Mouse (Mus musculus) hematopoietic stem cell, adult 5-6 weeks (primary cell): ENCODE measurements around the gene Tango6. TPM values are rescaled to one million over a fixed set of nuclear protein-coding genes. Genes with fewer than 3 reads are reported as not detected.

Experiments
- ATAC-seq, 2 experiments: fragments of 125-278 bp in 1 of 2; replicated peaks in 1 of 2; 2 replicates each; pipeline ENCODE4 v1.8.0; 2016 to 2017; ENCODE audit warnings: inconsistent platforms in 2 of 2, mild to moderate bottlenecking in 2 of 2, moderate number of reproducible peaks in 2 of 2, low read depth in 1 of 2, moderate TSS enrichment in 1 of 2; ENCODE audit not compliant: low FRiP score in 2 of 2, poor library complexity in 2 of 2, severe bottlenecking in 2 of 2, insufficient read depth in 1 of 2, low TSS enrichment in 1 of 2
- total RNA-seq: library from RNA; stranded (forward); fragments of 172-1452, 232-1000 nt; gene quantifications from 2 replicates; pipeline ENCODE4 v1.2.3, GENCODE M21; 2017

The Tango6 gene
- total RNA-seq, 1 experiment from 2014 or later, result 6.2 TPM

- ATAC-seq, result no peak
These were observed 1.5 kb downstream of the Tango6 start for GRCm38 (mm10) chr8:106684387-106684786.

- peak; percentile 33 to 46; a peak in 2 of 4 replicates for ATAC-seq
These were observed 4.6 kb downstream of the Tango6 start for GRCm38 (mm10) chr8:106687479-106687878.

GRCm38 (mm10) chr8:106697748-106698248 is 14.9 kb downstream of the Tango6 start:
- no peak for ATAC-seq

- 0 out of 4 replicates have a peak, but pooled peaks of 1 of the 2 experiments have one; percentile 34 for ATAC-seq
These were observed 16.7 kb downstream of the Tango6 start for GRCm38 (mm10) chr8:106699588-106699987.

- ATAC-seq, result no peak
These were observed 17.3 kb downstream of the Tango6 start for GRCm38 (mm10) chr8:106700131-106700530.

GRCm38 (mm10) chr8:106701360-106701759 is 18.5 kb downstream of the Tango6 start:
- ATAC-seq, result peak; percentile 72 to 86

GRCm38 (mm10) chr8:106704199-106704900 is 21.5 kb downstream of the Tango6 start:
- ATAC-seq, result no peak

- no peak for ATAC-seq
These were observed 22.0 kb downstream of the Tango6 start for GRCm38 (mm10) chr8:106704901-106705321.

- ATAC-seq, result no peak
These were observed 23.3 kb downstream of the Tango6 start for GRCm38 (mm10) chr8:106706194-106706593.

GRCm38 (mm10) chr8:106710002-106710401 is 27.1 kb downstream of the Tango6 start:
- ATAC-seq, result no peak

- ATAC-seq, result no peak
These were observed 29.6 kb downstream of the Tango6 start for GRCm38 (mm10) chr8:106712487-106712886.

GRCm38 (mm10) chr8:106714297-106714696 is 31.4 kb downstream of the Tango6 start:
- no peak for ATAC-seq

- ATAC-seq, result peak; percentile 68 to 84
These were observed 35.2 kb downstream of the Tango6 start for GRCm38 (mm10) chr8:106718091-106718500.

GRCm38 (mm10) chr8:106720921-106721320 is 38.1 kb downstream of the Tango6 start:
- no peak for ATAC-seq

- no peak for ATAC-seq
These were observed 39.6 kb downstream of the Tango6 start for GRCm38 (mm10) chr8:106722453-106722852.

- ATAC-seq, result no peak
These were observed 41.1 kb downstream of the Tango6 start for GRCm38 (mm10) chr8:106723921-106724320.

- ATAC-seq, result no peak
These were observed 43.7 kb downstream of the Tango6 start for GRCm38 (mm10) chr8:106726551-106726950.

GRCm38 (mm10) chr8:106727241-106727835 is 44.5 kb downstream of the Tango6 start:
- ATAC-seq, result peak in 1 of 2 experiments; percentile 32; a peak in 2 of 4 replicates
